Mouse (Mus musculus) cerebellum, adult 9-10 months (tissue): ENCODE measurements at regions not wholly inside any gene's neighbourhood (a gene's known extent, or its start where the extent isn't known, plus 50 kb on each side); places are given as distances from the start of the nearest gene placed in this dataset.

Experiments used
- DNase-seq: peaks from one replicate; pipeline ENCODE4 v3.0.0; 2022

- DNase-seq, result no peak
Measured at GRCm38 (mm10) chr11:41852813-41853212, 147.8 kb downstream of the Gabrg2 start.

GRCm38 (mm10) chr11:41825978-41826679 lies 174.5 kb downstream of the Gabrg2 start:
- no peak for DNase-seq

- peak; percentile 21 for DNase-seq
Measured at GRCm38 (mm10) chr11:41818014-41818413, 182.6 kb downstream of the Gabrg2 start.

GRCm38 (mm10) chr11:41812996-41813395 lies 187.7 kb downstream of the Gabrg2 start:
- no peak for DNase-seq

- DNase-seq, result no peak
Measured at GRCm38 (mm10) chr11:41808897-41809296, 191.8 kb downstream of the Gabrg2 start.

GRCm38 (mm10) chr11:41792206-41792605 lies 208.5 kb downstream of the Gabrg2 start:
- DNase-seq, result no peak
